Mouse (Mus musculus) MEL (cell line): Measurements from ENCODE around the gene Atp23. TPM values are rescaled to one million over a fixed set of nuclear protein-coding genes. Genes with fewer than 3 reads are reported as not detected.

ENCODE experiments used
- DNase-seq: peaks from one replicate; pipeline ENCODE4 v3.0.0; 2011; ENCODE audit warnings: low read depth, low spot score
- H3K27ac ChIP-seq: 2 replicates; pipeline ENCODE4 v1.5.1; 2012; ENCODE audit warnings: low read depth, mild to moderate bottlenecking, control low read depth, low read length, moderate library complexity; ENCODE audit not compliant: control insufficient read depth
- H3K27me3 ChIP-seq, 2 experiments: fragments of 150-350 bp in 1 of 2; sonication (generic) in 1 of 2; 2 replicates each; pipeline ENCODE4 v1.6.1; 2012; ENCODE audit warnings: low read length in 2 of 2, mild to moderate bottlenecking in 2 of 2, improper control_type of control experiment in 1 of 2, moderate library complexity in 1 of 2; ENCODE audit not compliant: insufficient read depth in 2 of 2, control insufficient read depth in 1 of 2
- H3K36me3 ChIP-seq, 2 experiments: 2 replicates each; pipeline ENCODE4 v1.6.1; 2012 to 2014; ENCODE audit warnings: low read length in 2 of 2, improper control_type of control experiment in 1 of 2, inconsistent platforms in 1 of 2, mild to moderate bottlenecking in 1 of 2; ENCODE audit not compliant: insufficient read depth in 2 of 2, control insufficient read depth in 1 of 2
- H3K4me1 ChIP-seq, 2 experiments: fragments of 150-350 bp in 1 of 2; sonication (generic) in 1 of 2; 2 replicates each; pipeline ENCODE4 v1.6.1; 2012; ENCODE audit warnings: low read length in 2 of 2, improper control_type of control experiment in 1 of 2, mild to moderate bottlenecking in 1 of 2; ENCODE audit not compliant: insufficient read depth in 2 of 2, control insufficient read depth in 1 of 2
- H3K4me3 ChIP-seq, 2 experiments: fragments of 150-350 bp in 1 of 2; sonication (generic) in 1 of 2; 2 replicates each; pipeline ENCODE4 v1.5.1; 2012; ENCODE audit warnings: low read depth in 2 of 2, low read length in 2 of 2, mild to moderate bottlenecking in 2 of 2, moderate library complexity in 2 of 2, control low read depth in 1 of 2, improper control_type of control experiment in 1 of 2; ENCODE audit not compliant: control insufficient read depth in 1 of 2, insufficient read depth in 1 of 2
- H3K79me2 ChIP-seq: 2 replicates; pipeline ENCODE4 v1.6.1; 2012; ENCODE audit warnings: mild to moderate bottlenecking, low read length, moderate library complexity; ENCODE audit not compliant: control insufficient read depth, poor library complexity, insufficient read depth
- H3K9ac ChIP-seq: 2 replicates; pipeline ENCODE4 v1.6.1; 2012; ENCODE audit warnings: low read depth, mild to moderate bottlenecking, control low read depth, low read length, moderate library complexity; ENCODE audit not compliant: control insufficient read depth, poor library complexity, severe bottlenecking
- H3K9me3 ChIP-seq: fragments of 150-350 bp; sonication (generic); replicated peaks from 2 replicates; pipeline ENCODE4 v1.6.1; 2012; ENCODE audit warnings: mild to moderate bottlenecking, low read length, improper control_type of control experiment, moderate library complexity; ENCODE audit not compliant: insufficient read depth
- CHD2 ChIP-seq: IDR thresholded peaks from 2 replicates; pipeline ENCODE4 v1.6.1; 2011; ENCODE audit warnings: low read length, improper control_type of control experiment
- CTCF ChIP-seq, 3 experiments: IDR thresholded peaks in 2 of 3; conservative IDR thresholded peaks in 1 of 3; 2 replicates each; pipeline ENCODE4 v1.5.1; 2011 to 2012; ENCODE audit warnings: low read length in 3 of 3, low read depth in 2 of 3, mild to moderate bottlenecking in 2 of 3, improper control_type of control experiment in 1 of 3, inconsistent platforms in 1 of 3, mixed read lengths in 1 of 3, moderate library complexity in 1 of 3; ENCODE audit not compliant: control insufficient read depth in 1 of 3, insufficient read depth in 1 of 3, poor library complexity in 1 of 3, severe bottlenecking in 1 of 3
- ELF1 ChIP-seq: IDR thresholded peaks from 2 replicates; pipeline ENCODE4 v1.6.1; 2014; ENCODE audit warnings: low read depth, mild to moderate bottlenecking, inconsistent platforms, low read length, improper control_type of control experiment, moderate library complexity
- EP300 ChIP-seq, 2 experiments: IDR thresholded peaks; 2 replicates each; pipeline ENCODE4 v1.6.1; 2011; ENCODE audit warnings: improper control_type of control experiment in 2 of 2, low read length in 2 of 2, low read depth in 1 of 2, mild to moderate bottlenecking in 1 of 2
- ETS1 ChIP-seq: IDR thresholded peaks from 2 replicates; pipeline ENCODE4 v1.6.1; 2012; ENCODE audit warnings: low read depth, mild to moderate bottlenecking, inconsistent platforms, low read length, improper control_type of control experiment, moderate library complexity
- GABPA ChIP-seq: IDR thresholded peaks from 2 replicates; pipeline ENCODE4 v1.6.1; 2012; ENCODE audit warnings: low read depth, mild to moderate bottlenecking, inconsistent platforms, low read length, improper control_type of control experiment, moderate library complexity
- GATA1 ChIP-seq: IDR thresholded peaks from 2 replicates; pipeline ENCODE4 v1.6.1; 2011; ENCODE audit warnings: low read depth, low read length, improper control_type of control experiment
- JUND ChIP-seq: IDR thresholded peaks from 2 replicates; pipeline ENCODE4 v1.6.1; 2011; ENCODE audit warnings: low read depth, mild to moderate bottlenecking, improper control_type of control experiment, low read length
- KAT2A ChIP-seq: conservative IDR thresholded peaks from 2 replicates; pipeline ENCODE4 v1.6.1; 2012; ENCODE audit warnings: low read depth, low read length, improper control_type of control experiment, inconsistent platforms
- MAFK ChIP-seq: IDR thresholded peaks from 2 replicates; pipeline ENCODE4 v1.6.1; 2011; ENCODE audit warnings: low read depth, mild to moderate bottlenecking, low read length, improper control_type of control experiment, borderline replicate concordance
- MAZ ChIP-seq: IDR thresholded peaks from 2 replicates; pipeline ENCODE4 v1.6.1; 2012; ENCODE audit warnings: low read depth, mild to moderate bottlenecking, inconsistent platforms, low read length, improper control_type of control experiment
- MEF2A ChIP-seq: IDR thresholded peaks from 2 replicates; pipeline ENCODE4 v1.6.1; 2014; ENCODE audit warnings: low read depth, mild to moderate bottlenecking, inconsistent platforms, low read length, improper control_type of control experiment; ENCODE audit not compliant: poor library complexity, insufficient replicate concordance, severe bottlenecking; ENCODE audit errors: extremely low read depth
- MYB ChIP-seq: IDR thresholded peaks from 2 replicates; pipeline ENCODE4 v1.6.1; 2011; ENCODE audit warnings: mild to moderate bottlenecking, low read depth, low read length, improper control_type of control experiment
- MYC ChIP-seq: IDR thresholded peaks from 2 replicates; pipeline ENCODE4 v1.6.1; 2011; ENCODE audit warnings: low read depth, mild to moderate bottlenecking, low read length, improper control_type of control experiment, moderate library complexity
- NELFE ChIP-seq: IDR thresholded peaks from 2 replicates; pipeline ENCODE4 v1.6.1; 2011; ENCODE audit warnings: low read depth, low read length, improper control_type of control experiment
- NRF1 ChIP-seq: IDR thresholded peaks from 2 replicates; pipeline ENCODE4 v1.6.1; 2014; ENCODE audit warnings: low read depth, mild to moderate bottlenecking, inconsistent platforms, low read length, improper control_type of control experiment, moderate library complexity; ENCODE audit not compliant: poor library complexity, insufficient read depth, severe bottlenecking
- POLR2A ChIP-seq, 2 experiments: IDR thresholded peaks; 2 replicates each; pipeline ENCODE4 v1.6.1; 2011 to 2012; ENCODE audit warnings: low read length in 2 of 2, mild to moderate bottlenecking in 2 of 2, control low read depth in 1 of 2, improper control_type of control experiment in 1 of 2, low read depth in 1 of 2, moderate library complexity in 1 of 2; ENCODE audit not compliant: control insufficient read depth in 1 of 2, insufficient read depth in 1 of 2, poor library complexity in 1 of 2
- POLR2AphosphoS2 ChIP-seq: IDR thresholded peaks from 2 replicates; pipeline ENCODE4 v1.6.1; 2011; ENCODE audit warnings: low read length, improper control_type of control experiment
- POLR2AphosphoS5 ChIP-seq: IDR thresholded peaks from 2 replicates; pipeline ENCODE4 v1.6.1; 2012; ENCODE audit warnings: low read depth, borderline replicate concordance, mild to moderate bottlenecking, inconsistent platforms, low read length, moderate library complexity, mixed read lengths
- RAD21 ChIP-seq: IDR thresholded peaks from 2 replicates; pipeline ENCODE4 v1.6.1; 2011; ENCODE audit warnings: mild to moderate bottlenecking, low read depth, low read length, improper control_type of control experiment
- RCOR1 ChIP-seq: IDR thresholded peaks from 2 replicates; pipeline ENCODE4 v1.6.1; 2012; ENCODE audit warnings: low read depth, mild to moderate bottlenecking, inconsistent platforms, low read length, improper control_type of control experiment
- SIN3A ChIP-seq: IDR thresholded peaks from 2 replicates; pipeline ENCODE4 v1.6.1; 2012; ENCODE audit warnings: low read length, improper control_type of control experiment, inconsistent platforms
- SMC3 ChIP-seq: IDR thresholded peaks from 2 replicates; pipeline ENCODE4 v1.6.1; 2011; ENCODE audit warnings: low read depth, low read length, improper control_type of control experiment
- TAL1 ChIP-seq: IDR thresholded peaks from 2 replicates; pipeline ENCODE4 v1.6.1; 2012; ENCODE audit warnings: mild to moderate bottlenecking, inconsistent platforms, low read length, moderate library complexity, mixed read lengths
- TCF12 ChIP-seq: IDR thresholded peaks from 2 replicates; pipeline ENCODE4 v1.6.1; 2014; ENCODE audit warnings: low read depth, mild to moderate bottlenecking, inconsistent platforms, low read length, improper control_type of control experiment, moderate library complexity
- UBTF ChIP-seq: IDR thresholded peaks from 2 replicates; pipeline ENCODE4 v1.6.1; 2012; ENCODE audit warnings: low read depth, mild to moderate bottlenecking, inconsistent platforms, low read length, improper control_type of control experiment, moderate library complexity, borderline replicate concordance; ENCODE audit not compliant: insufficient read depth
- USF1 ChIP-seq: IDR thresholded peaks from 2 replicates; pipeline ENCODE4 v1.6.1; 2014; ENCODE audit warnings: low read depth, mild to moderate bottlenecking, inconsistent platforms, low read length, improper control_type of control experiment, moderate library complexity
- USF2 ChIP-seq, 2 experiments: IDR thresholded peaks; 2 replicates each; pipeline ENCODE4 v1.6.1; 2011 to 2012; ENCODE audit warnings: improper control_type of control experiment in 2 of 2, low read length in 2 of 2, borderline replicate concordance in 1 of 2, inconsistent platforms in 1 of 2, low read depth in 1 of 2, mild to moderate bottlenecking in 1 of 2; ENCODE audit not compliant: insufficient read depth in 1 of 2
- ZC3H11A ChIP-seq: IDR thresholded peaks from 2 replicates; pipeline ENCODE4 v1.6.1; 2012; ENCODE audit warnings: low read depth, mild to moderate bottlenecking, inconsistent platforms, low read length, improper control_type of control experiment
- ZKSCAN1 ChIP-seq: IDR thresholded peaks from 2 replicates; pipeline ENCODE4 v1.6.1; 2012; ENCODE audit warnings: low read depth, mild to moderate bottlenecking, inconsistent platforms, low read length, improper control_type of control experiment, moderate library complexity
- ZMIZ1 ChIP-seq: IDR thresholded peaks from 2 replicates; pipeline ENCODE4 v1.6.1; 2012; ENCODE audit warnings: low read depth, mild to moderate bottlenecking, inconsistent platforms, low read length, improper control_type of control experiment, moderate library complexity
- ZNF384 ChIP-seq: IDR thresholded peaks from 2 replicates; pipeline ENCODE4 v1.6.1; 2012; ENCODE audit warnings: low read depth, mild to moderate bottlenecking, inconsistent platforms, low read length, improper control_type of control experiment
- polyA plus RNA-seq, 2 experiments: library from polyadenylated mRNA; stranded (reverse) in 1 of 2; unstranded in 1 of 2; fragments of >175 nt in 1 of 2; fragments of >200 nt in 1 of 2; gene quantifications; 2 replicates each; pipeline versions ENCODE4 v1.2.1 to v1.2.4; 2012; ENCODE audit warnings: low replicate concordance in 2 of 2, low read depth in 1 of 2; ENCODE audit not compliant: insufficient read length in 2 of 2, insufficient read depth in 1 of 2, missing spikeins in 1 of 2
- total RNA-seq: library from RNA; depleted of rRNA; stranded (reverse); fragments of 300-350 nt; gene quantifications from 2 replicates; pipeline ENCODE4 v1.2.3, GENCODE M21; 2012

Atp23 gene
- total and polyA plus RNA-seq, 3 experiments, result 23.0 to 26.1 TPM; not detected in 1

DNA sequence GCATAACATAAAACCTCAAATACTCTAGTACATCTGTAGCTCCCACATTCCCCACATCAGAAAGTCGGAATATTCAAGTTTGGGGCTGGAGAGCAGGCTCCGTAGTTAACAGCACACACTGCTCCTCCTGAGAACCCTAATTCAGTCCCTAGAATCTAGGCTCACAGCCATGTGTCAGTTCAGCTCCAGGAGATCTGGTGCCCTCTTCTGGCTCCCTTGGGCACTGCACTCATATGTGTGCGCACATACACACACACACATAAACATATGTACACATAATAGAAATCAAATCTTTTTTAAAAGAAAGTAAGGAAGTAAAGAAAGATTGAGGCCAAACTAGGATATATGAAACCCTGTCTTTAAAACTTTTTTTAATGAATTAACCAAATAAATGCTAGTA is 19.1 kb upstream of the Atp23 start:
- Histone ChIP-seq H3K27me3 (no peaks in the 10 kb centered on the region), H3K4me3 (no peak overlapping the region), H3K9ac (no peak overlapping the region), H3K9me3 (no peaks in the 10 kb centered on the region), H3K4me1 (no peaks in the 10 kb centered on the region), H3K36me3 (no peaks in the 10 kb centered on the region), H3K79me2 (no peaks in the 10 kb centered on the region), H3K27ac (no peak overlapping the region)
- peak; percentile 29 for DNase-seq
- TF ChIP-seq CTCF (IDR thresholded peaks at IDR 0.05 in 2 of 3, conservative IDR thresholded peaks at IDR 0.05 in 1 of 3; ENCODE audit: control insufficient read depth in 1 of 3, insufficient read depth in 1 of 3, low read depth in 2 of 3, low read length in 3 of 3, poor library complexity in 1 of 3, severe bottlenecking in 1 of 3) (peak; percentile 24 to 43 (median 32); a peak in 5 of 6 replicates), POLR2AphosphoS5 (no peak)

DNA sequence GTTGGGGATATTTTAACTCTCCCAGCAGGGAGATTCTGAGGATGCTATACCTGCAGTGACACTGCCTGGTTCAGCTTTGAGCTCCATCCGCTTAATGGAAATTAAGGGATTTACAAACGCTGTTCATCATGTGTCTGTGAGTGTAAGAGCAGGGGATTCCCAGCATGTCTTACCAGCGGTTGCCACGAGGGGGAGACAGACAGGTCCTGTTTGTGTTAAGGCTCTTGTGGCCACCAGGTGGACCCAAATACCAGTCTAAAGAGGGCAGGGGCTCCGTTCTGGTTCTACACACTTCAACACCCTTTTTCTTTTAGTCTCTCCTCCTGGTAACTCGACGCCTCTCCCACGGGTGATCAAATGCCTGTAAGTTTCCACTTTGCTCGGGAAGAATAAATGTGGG is 17.9 kb upstream of the Atp23 start:
- Histone ChIP-seq H3K9ac (no peak overlapping the region), H3K4me3 (no peak overlapping the region), H3K79me2 (no peaks in the 10 kb centered on the region), H3K27me3 (no peaks in the 10 kb centered on the region), H3K4me1 (no peaks in the 10 kb centered on the region), H3K9me3 (no peaks in the 10 kb centered on the region), H3K27ac (no peak overlapping the region), H3K36me3 (no peaks in the 10 kb centered on the region)
- peak; percentile 94 for DNase-seq
- TF ChIP-seq SMC3 (peak; percentile 99), TCF12 (no peak), MEF2A (no peak), ELF1 (no peak), MAFK (no peak), KAT2A (no peak), TAL1 (no peak), GATA1 (no peak), POLR2A (IDR thresholded peaks at IDR 0.05; ENCODE audit: control insufficient read depth in 1 of 2, insufficient read depth in 1 of 2, low read depth in 1 of 2, low read length in 2 of 2, poor library complexity in 1 of 2) (no peak), RAD21 (peak; percentile 96), ZMIZ1 (no peak), USF1 (peak; percentile 26; the same call in 1 of the 2 replicates), GABPA (no peak), SIN3A (peak; percentile 65), ZNF384 (no peak), EP300 (IDR thresholded peaks at IDR 0.05; ENCODE audit: low read depth in 1 of 2, low read length in 2 of 2) (0 out of 4 replicates have a peak, but pooled peaks of 1 of the 2 experiments have one; percentile 19), MAZ (peak; percentile 66; the same call in 1 of the 2 replicates), CHD2 (no peak), ZC3H11A (peak; percentile 97), JUND (peak; percentile 62; the same call in 1 of the 2 replicates), MYC (peak; percentile 66; the same call in 1 of the 2 replicates), MYB (no peak), ZKSCAN1 (no peak), POLR2AphosphoS2 (no peak), ETS1 (no peak), UBTF (no peak), NELFE (no peak), NRF1 (no peak), USF2 (IDR thresholded peaks at IDR 0.05; ENCODE audit: borderline replicate concordance in 1 of 2, insufficient read depth in 1 of 2, low read depth in 1 of 2, low read length in 2 of 2) (no peak), RCOR1 (no peak)
